Comparison of ENCODE assay signal across 16 mouse cellular contexts in the genomic region with DNA sequence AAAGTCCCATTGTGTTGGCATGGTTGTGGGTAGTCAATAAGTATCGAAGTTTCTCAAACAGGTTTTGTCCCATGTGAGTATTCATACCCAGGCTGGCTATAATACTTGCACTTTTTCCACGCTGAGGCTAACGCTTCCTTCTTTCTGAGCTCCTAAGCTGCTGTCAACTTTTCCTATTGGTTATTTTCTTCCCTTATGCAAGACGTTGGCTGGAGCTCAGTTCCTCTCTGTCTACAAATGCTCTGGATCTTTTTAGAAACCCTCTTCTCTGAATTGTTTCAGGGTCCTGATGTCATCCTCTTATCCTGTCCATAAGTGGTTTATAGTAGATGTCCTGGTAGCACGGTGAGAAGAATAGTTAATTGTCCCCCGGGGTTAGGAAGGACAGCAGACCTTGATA.
"Had no signal": no experiment of that assay in that cellular context is flagged by ENCODE, and none has a peak within 500 bp of the region (broad histone marks: within the 10 kb centered on the region; RNA-seq: fewer than 3 reads in every experiment).

No protein-coding gene starts in this region.

- H3K36me3 ChIP-seq: neural tube, embryonic 12.5 days; neural tube, embryonic 13.5 days; neural tube, embryonic 15.5 days; stomach, embryonic 15.5 days had no signal

- DNase-seq: retina, postnatal 1 day; right cerebral cortex, postnatal 14 days; right cerebral cortex, postnatal 25 days; right cerebral cortex, postnatal 4 days; spleen, adult 18-20 months; thymus, adult 18-20 months; thymus, adult 2 months; thymus, postnatal 14 days; thymus, postnatal 25 days; thymus, postnatal 36 days; thymus, postnatal 4 days had no signal

- H3K4me2 ChIP-seq: neural tube, embryonic 12.5 days; neural tube, embryonic 13.5 days; neural tube, embryonic 15.5 days; stomach, embryonic 15.5 days had no signal

- H3K27ac ChIP-seq: neural tube, embryonic 12.5 days; neural tube, embryonic 13.5 days; neural tube, embryonic 15.5 days; stomach, embryonic 15.5 days; stomach, postnatal 0 days had no signal

- H3K9me3 ChIP-seq: neural tube, embryonic 12.5 days; neural tube, embryonic 13.5 days; neural tube, embryonic 15.5 days; stomach, embryonic 15.5 days had no signal

- H3K9ac ChIP-seq: neural tube, embryonic 12.5 days; neural tube, embryonic 13.5 days; neural tube, embryonic 15.5 days; stomach, embryonic 15.5 days had no signal

- H3K27me3 ChIP-seq: neural tube, embryonic 12.5 days; neural tube, embryonic 13.5 days; neural tube, embryonic 15.5 days; stomach, embryonic 15.5 days had no signal

- H3K4me3 ChIP-seq: neural tube, embryonic 12.5 days; neural tube, embryonic 13.5 days; neural tube, embryonic 15.5 days; stomach, embryonic 15.5 days had no signal

- H3K4me1 ChIP-seq: neural tube, embryonic 12.5 days; neural tube, embryonic 13.5 days; neural tube, embryonic 15.5 days; stomach, embryonic 15.5 days had no signal
